Mouse (Mus musculus) layer of hippocampus, postnatal 10 days (tissue): ENCODE data around the gene Trpm7. TPM values are rescaled to one million over a fixed set of nuclear protein-coding genes. Genes with fewer than 3 reads are reported as not detected.
A peak's percentile ranks its signal among the peaks of the same experiment; 100 is the strongest.
"Not testable (repeated sequence)": the region's sequence is repeated elsewhere in the genome, so short reads cannot be mapped to it uniquely, and the experiment has no call there.

Experiments used
- DNase-seq, 2 experiments: peaks; one replicate each; pipeline ENCODE4 v3.0.0; 2021; ENCODE audit warnings: low spot score in 2 of 2
- long read RNA-seq: library from polyadenylated mRNA; stranded (forward); transcript quantifications from one replicate; pipeline ENCODE4 v2.0.0, GENCODE M21; 2023
- total RNA-seq, 2 experiments: library from RNA; stranded (reverse); gene quantifications; 2 replicates each; pipeline ENCODE4 v1.2.3; 2021

Trpm7 gene
- total RNA-seq = 10 to 100 TPM; 38.2 to 42.5 TPM
- long read RNA-seq, partial matches to known transcripts = 2 of 8 reads
- long read RNA-seq, other reads (novel, unspliced or antisense) = 6 of 8 reads

DNA sequence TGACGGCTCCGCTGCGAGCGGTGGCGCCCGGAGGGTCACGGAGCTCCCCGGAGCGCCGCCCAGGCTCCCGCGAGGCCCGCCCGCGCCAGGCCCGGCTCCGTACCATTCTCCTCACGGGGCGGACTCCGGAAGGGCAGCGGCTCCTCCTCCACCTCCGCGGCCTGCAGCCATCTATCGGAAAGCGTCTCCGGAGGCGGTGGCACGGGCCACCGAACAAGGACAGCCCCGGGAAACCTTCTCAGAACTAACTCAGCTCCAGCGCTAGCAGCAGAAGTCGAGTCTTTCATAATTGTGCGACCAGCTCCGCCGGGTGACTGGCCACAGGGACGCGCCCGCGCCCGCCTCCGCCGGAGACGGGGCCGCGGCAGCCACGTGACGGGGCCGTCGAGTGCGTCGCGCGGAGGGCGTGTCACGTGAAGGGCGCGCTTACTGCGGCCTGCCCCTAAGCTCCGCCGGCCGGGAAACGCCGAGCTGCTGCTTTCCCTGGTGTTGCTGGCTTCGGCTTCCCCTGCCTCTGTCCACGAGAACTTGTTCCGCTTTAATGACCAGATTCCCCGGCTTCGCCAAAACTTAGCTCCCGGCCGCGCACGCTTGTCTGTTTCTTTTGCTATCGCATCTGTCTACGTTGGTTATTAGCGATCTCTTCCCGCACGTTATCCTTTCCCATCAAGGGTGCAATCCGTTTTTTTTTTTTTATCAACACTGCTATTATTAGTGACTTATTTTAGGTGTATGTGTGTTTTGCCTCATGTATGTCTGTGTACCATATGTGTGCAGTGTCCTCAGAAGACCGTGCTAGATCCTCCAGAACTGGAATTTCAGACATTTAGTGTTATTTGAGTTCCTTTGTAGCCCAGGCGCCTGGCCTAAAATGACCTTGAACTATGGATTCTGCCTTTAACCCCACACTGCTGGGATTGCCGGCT, at the start of gene Trpm7:
Gene Trpm7 (minus strand): TSS at position 360 of the 926 bp plus-strand sequence.
- DNase-seq = peak; percentile 87 to 93

- DNase-seq = no peak
Measured at GRCm38 (mm10) chr2:126920358-126921060, 44.5 kb upstream of the Trpm7 start.

DNA sequence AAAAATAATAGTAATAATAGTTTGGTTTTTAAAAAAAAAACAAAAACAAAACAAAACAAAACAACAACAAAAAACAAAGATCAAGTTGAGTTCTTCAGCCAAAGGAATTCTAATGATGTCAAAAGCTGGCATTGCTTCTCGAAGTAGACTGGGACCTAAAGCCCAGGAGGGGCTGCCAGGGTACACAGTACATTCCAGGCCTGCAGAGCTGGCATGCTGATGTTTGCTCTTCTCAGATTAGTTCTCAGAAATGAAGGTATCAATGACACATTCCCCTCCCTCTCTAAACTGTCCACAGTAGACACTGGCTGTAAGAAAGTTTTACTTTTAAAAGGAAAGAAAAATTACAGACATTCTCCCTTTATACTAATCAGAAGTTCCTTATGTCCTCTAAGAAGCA, 40.2 kb upstream of the Trpm7 start:
- no peak for DNase-seq

DNA sequence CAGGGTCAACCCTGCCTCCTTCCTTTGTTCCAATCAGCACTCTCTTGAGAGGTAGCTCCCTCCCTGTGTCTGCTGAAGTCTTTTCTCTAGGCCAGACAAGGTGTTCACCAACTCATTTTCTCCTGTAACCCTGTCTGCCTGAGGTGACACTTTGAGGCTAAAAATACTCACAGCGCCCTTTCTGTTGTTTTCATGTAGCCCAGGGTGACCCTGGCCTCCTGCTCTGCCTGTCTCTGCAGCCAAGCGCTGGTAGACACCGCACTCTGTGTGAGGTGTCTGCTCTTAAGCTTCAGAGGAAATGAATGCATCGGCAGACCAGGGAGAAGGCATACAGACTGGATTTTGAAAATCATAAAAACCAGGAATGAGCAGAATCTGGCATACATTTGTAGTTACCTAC, 38.1 kb upstream of the Trpm7 start:
- DNase-seq = no peak

DNA sequence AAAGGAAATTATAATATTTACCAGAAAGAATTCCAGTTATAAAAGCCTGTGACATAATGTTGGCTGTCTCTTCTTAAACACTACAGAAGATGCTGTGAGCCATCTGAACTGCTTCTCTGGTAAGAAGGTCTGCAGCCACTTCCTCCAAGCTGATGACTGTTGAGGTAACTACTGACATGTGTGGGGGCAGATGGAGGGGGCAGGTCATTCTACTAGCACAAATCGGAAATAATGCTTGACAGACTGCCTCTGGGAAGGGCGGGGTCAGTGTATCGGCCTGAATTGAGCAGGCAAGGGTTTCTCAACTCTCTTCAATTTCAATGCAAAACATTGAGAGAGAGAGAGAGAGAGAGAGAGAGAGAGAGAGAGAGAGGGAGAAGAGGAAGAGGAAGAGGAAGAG, 28.1 kb upstream of the Trpm7 start:
- DNase-seq = no peak

DNA sequence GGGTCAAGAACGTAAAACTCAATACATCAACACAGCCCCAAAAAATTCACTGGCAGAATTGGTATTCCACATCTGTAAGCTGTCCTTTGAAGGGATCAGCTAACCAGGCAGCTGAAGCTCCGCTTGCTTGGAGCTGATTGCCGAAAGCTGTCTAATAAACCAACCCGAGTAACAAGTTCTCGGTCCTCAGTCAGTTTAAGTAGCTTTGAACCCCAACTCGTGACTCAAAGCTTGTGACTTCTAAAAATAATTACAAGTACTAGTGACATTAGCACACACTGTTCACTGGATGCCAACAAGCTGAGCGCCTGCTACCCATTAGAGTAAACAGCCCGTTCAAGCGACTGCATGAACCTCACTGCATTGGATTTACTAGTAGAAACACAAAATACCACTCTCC, 21.5 kb upstream of the Trpm7 start:
- DNase-seq = no peak

DNA sequence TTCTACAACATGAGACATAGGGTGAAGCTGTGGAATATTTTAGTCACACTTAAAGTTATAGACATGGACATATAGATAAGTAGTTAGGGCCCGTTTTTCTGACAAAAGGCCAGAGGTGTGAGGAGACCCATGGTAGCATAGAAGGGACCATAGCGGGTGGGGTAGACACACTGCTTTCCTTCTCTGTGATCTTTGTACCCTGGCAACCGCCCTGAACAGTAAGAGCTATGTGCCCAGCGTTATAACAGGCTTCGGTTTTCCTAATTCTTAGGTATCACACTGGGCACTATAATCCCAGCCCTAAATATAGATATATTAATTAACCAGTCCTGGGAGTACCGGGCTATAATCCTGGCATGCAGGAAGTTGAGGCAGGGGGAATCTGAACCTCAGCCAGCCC, 20.9 kb upstream of the Trpm7 start:
- DNase-seq = no peak

DNA sequence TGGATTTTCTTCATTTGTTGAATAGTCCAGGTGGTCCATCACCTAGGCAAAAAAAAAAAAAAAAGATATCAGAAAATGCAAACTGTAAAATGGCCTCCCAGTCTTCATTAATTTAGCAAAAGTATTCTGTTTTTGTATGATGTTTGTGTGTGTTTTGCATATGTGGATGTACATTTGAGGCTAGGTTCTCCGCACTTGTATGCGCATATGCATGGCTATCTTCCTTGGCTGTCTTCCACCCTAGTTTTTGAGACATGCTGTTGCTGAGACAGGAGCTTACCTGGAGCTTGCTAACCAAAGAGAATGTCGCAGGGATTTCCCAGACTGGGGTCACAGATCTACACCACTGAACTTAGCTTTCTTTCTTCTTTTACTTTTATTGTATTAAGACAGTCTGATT, 18.2 kb upstream of the Trpm7 start:
- DNase-seq = no peak

DNA sequence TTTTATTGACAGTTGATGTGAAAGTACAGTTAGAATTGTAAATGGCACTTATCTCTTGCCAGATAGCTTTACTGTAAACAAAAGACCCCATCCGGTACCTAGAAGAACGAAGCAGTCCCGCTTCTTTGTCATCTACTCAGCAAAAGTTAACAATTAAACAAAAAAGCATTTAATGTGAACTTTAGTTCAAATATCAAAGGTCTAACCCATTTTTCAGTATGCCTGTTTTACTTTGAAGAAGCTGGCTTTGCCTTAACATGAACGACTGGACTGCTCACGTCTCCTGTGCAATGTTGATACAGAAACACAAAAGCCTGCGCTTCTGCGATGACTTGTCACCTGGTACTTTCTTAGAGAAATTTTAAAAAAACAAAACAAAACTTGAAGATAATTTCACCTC, 16.3 kb upstream of the Trpm7 start:
- no peak for DNase-seq

DNA sequence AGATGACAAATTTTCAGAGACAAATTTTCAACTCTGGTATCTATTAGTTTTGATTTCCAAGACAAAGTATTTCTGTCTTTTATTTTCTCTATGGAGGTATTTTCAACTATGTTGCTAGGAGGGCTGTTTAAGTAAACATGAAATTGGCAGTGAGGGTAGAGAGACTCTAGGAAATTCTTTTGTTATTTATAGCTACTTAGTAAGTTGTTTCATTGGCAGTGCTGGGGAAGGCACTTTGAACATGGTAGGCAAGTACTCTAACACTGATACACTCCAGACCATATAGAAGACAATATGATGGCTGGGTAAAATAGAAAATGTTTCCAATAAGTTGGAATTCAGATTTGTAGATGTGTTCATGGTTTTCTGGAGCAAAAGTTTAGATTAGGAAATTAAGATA, 15.7 kb upstream of the Trpm7 start:
- DNase-seq = no peak

GRCm38 (mm10) chr2:126887141-126887540, 11.1 kb upstream of the Trpm7 start:
- DNase-seq = no peak

- no peak for DNase-seq
Measured at GRCm38 (mm10) chr2:126885871-126886270, 9.8 kb upstream of the Trpm7 start.

- DNase-seq = not testable (repeated sequence)
Measured at GRCm38 (mm10) chr2:126882711-126883110, 6.7 kb upstream of the Trpm7 start.

DNA sequence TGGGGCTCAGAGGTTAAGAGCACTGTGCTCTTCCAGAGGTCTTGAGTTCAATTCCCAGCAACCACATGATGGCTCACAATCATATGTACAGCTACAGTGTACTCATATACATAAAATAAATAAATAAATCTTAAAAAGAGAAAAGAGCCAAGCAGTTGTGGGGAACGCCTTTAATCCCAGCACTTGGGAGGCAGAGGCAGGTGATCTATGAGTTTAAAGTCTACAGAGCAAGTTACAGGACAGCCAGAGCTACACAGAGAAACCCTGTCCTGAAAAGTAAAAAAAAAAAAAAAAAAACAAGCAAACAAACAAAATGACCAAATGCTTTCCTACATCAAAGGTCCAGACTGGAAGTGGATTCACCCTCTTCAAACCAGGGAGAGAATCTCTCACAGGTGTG, 2.0 kb upstream of the Trpm7 start:
- DNase-seq = no peak

DNA sequence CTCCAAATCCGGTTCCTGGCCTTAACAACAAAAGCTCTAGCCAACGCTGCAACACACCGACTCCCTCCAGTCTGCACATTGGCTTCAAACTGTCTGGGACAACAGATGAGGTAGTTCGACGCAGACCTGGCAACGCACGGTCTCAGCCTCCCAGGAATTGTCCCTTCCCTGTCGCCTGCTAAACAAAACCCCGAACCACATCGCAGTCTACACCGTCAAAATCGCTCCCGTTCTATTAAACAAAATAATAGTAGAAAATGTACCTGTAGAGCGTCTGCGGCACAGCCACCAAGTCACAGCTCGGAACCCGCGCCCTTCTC, 554 bp downstream of the Trpm7 start:
- peak; percentile 41 to 42 for DNase-seq

- DNase-seq = peak in 1 of 2 experiments; percentile 15
Measured at GRCm38 (mm10) chr2:126874809-126875515, 1.1 kb downstream of the Trpm7 start.

- DNase-seq = no peak
Measured at GRCm38 (mm10) chr2:126866301-126866700, 9.7 kb downstream of the Trpm7 start.

DNA sequence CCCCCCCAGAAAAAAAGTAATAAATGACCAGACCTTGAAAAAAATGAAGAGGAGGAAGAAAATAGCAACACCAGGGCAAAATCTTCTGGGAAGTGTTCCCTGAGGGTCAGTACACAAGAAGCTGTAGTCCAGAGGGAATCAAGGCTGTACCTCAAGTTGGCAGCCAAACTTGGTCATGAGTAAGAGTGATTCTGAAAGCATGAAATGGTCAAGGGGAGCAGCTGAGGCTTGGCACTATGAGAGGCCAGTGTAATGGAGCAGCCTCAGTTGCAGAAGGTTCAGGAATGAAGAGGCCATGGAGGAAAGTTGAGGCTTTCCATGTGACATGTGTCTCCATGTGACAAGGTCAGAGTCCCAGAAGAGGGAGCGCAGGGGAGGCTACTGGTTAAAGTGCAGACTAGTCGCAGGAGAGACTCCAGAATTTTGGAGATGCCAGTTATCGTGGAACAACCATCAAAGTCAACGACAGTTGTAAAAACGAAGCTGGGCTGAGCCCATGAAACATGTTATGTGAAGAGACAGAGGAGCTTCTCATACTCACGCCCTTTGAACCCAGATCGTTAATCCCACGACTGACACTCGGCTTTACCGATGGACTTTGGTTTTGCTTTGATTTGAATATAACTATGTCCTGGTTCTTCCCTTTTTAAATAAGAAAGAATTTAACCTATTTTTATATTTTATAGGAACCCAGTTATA, 10.4 kb downstream of the Trpm7 start:
- no peak for DNase-seq

DNA sequence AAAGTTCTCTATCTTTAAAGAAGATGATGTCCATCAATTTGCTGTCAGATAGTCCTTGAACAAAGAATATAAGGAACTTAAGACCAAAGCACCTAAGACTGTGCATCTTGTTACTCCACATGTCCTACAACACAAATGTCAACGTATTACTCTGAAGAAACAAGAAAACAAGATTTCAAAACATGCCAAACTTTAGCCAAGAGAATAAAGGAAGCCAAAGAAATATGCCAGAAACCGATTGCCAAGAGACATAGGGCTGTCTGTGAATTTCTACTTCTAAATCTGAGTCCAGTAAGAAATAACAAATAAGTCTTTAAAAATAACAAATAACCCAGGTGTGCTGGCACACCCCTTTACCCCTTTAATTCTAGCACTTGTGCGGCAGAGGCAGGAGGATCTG, 11.0 kb downstream of the Trpm7 start:
- DNase-seq = no peak

DNA sequence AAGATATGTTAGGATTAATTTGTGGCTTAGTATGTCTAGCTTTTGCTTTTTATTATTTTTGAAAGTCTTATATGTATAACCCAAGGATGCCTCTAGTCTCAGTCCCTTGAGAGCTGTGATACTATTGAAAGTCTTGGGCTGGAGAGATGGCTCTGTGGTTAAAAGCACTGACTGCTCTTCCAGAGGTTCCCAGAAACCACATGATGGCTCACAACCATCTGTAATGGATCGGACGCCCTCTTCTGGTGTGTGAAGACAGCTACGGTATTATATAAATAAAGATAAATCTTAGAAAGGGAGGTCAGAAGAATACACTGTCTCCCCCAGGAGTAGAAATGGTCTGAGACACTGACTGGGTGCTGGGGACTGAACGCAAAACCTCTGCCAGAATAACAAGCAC, 31.3 kb downstream of the Trpm7 start:
- no peak for DNase-seq

DNA sequence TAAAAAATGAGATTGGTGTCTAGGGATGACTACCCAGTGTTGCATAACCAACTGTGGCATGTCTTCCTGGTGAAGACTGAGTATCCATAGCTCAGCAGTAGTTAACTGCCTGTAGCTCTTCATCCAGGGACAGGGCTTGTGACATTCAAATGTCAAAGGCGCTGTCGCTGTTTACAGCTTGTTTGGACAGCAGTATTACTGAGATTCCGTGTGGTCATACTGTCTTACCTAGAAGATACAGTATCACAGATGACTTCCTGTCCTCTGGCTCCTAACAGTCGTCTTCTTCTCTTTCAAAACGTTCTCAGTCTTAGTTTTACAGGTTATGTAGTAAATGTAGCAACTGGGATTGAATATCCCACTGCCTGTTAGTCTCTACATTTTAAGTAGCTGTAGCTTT, 37.2 kb downstream of the Trpm7 start:
- no peak for DNase-seq
